Mouse (Mus musculus): Measurements from ENCODE around the gene Trim56.

DNA sequence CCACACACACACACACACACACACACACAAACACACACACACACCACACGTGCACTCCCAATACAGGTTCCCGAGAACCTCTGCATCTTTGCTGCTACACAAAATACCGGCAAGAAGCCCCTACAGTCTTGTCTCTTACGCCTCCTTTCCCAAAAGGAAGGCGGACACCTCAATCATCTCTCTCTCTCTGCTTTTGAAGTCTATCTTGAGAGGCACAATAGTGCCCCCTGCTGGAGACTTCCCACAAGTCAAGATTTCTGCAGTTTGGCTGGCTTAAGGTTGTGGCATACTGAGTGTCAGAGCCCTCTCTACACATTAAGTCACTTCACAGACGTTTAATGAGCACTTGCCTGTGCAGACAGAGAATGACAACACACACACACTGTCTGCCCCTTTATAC, 9.0 kb downstream of the Trim56 start:
- TF ChIP-seq POLR2A (IDR thresholded peaks at IDR 0.05; ENCODE audit: insufficient read depth, low read depth, low read length) (no peak), CTCF (IDR thresholded peaks at IDR 0.05; ENCODE audit: insufficient read depth, low read depth, low read length) (no peak)

All from olfactory bulb, adult 2 months (tissue).